Mouse (Mus musculus): ENCODE measurements around the gene Dvl1.

- no peak for TF ChIP-seq CTCF (IDR thresholded peaks at IDR 0.05; ENCODE audit: insufficient read depth, low read length)
- TF ChIP-seq POLR2A (IDR thresholded peaks at IDR 0.05; ENCODE audit: borderline replicate concordance, extremely low read depth, low read depth, low read length): peak; percentile 15; the same call in 1 of the 2 replicates
Measured at GRCm38 (mm10) chr4:155854991-155855390, 7.8 kb downstream of the Dvl1 start.
